Mouse (Mus musculus) C2C12 (cell line): ENCODE results near the gene Fat4.

Experiments
- CEBPB ChIP-seq: IDR thresholded peaks from one replicate; pipeline ENCODE4 v1.6.1; 2011; ENCODE audit warnings: low read depth, mild to moderate bottlenecking, control low read depth, moderate library complexity
- CTCF ChIP-seq: IDR thresholded peaks from one replicate; pipeline ENCODE4 v1.5.1; 2011; ENCODE audit not compliant: control insufficient read depth, insufficient read depth, insufficient read length
- FOSL1 ChIP-seq: IDR thresholded peaks from one replicate; pipeline ENCODE4 v1.8.0; 2011; ENCODE audit warnings: mild to moderate bottlenecking, low read length; ENCODE audit not compliant: poor library complexity, insufficient read depth, severe bottlenecking
- MAX ChIP-seq: IDR thresholded peaks from one replicate; pipeline ENCODE4 v1.6.1; 2011; ENCODE audit warnings: mild to moderate bottlenecking, control low read depth
- MYOD1 ChIP-seq: IDR thresholded peaks from one replicate; pipeline ENCODE4 v1.6.1; 2011; ENCODE audit warnings: low read depth; ENCODE audit not compliant: control insufficient read depth, insufficient read length
- USF1 ChIP-seq: IDR thresholded peaks from one replicate; pipeline ENCODE4 v1.6.1; 2011; ENCODE audit warnings: low read depth, mild to moderate bottlenecking, control low read depth, moderate library complexity

GRCm38 (mm10) chr3:38900839-38901238 lies 14.1 kb downstream of the Fat4 start:
- TF ChIP-seq CTCF, result no peak
- TF ChIP-seq MYOD1, result no peak
- no peak for TF ChIP-seq FOSL1
- no peak for TF ChIP-seq MAX
- no peak for TF ChIP-seq USF1
- no peak for TF ChIP-seq CEBPB
